Mouse (Mus musculus) heart, adult 9 months (tissue): Measurements from ENCODE around the gene Kctd7.

Experiments used
- DNase-seq, 2 experiments: peaks; one replicate each; pipeline ENCODE4 v3.0.0; 2022; ENCODE audit warnings: low spot score in 2 of 2

Kctd7 gene

GRCm38 (mm10) chr5:130144334-130145312, at the start of gene Kctd7:
Gene Kctd7 (plus strand): TSS chr5:130144861.
- peak; percentile 99 to 100 for DNase-seq

- DNase-seq: no peak
These were observed 47.9 kb upstream of the Kctd7 start for GRCm38 (mm10) chr5:130096754-130097153.

DNA sequence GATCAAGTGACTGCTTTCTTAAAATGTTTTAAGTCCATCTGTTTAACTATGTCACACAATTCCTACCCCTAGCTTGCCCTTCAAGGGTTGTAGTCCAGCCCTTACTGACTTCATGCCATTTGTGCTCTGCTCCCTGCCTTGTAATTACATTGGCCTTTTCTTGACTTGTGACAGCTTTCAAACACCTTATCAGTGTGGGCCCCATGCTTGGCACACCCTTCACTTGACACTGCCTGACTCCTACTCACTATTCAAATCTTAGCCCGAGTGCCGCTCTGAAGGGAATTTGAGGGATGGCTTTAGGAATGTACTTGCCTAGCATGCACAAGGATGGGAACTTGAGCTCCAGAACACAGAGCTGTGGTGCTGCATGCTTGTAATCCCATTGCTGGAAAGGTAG, 46.8 kb upstream of the Kctd7 start:
- DNase-seq: no peak

DNA sequence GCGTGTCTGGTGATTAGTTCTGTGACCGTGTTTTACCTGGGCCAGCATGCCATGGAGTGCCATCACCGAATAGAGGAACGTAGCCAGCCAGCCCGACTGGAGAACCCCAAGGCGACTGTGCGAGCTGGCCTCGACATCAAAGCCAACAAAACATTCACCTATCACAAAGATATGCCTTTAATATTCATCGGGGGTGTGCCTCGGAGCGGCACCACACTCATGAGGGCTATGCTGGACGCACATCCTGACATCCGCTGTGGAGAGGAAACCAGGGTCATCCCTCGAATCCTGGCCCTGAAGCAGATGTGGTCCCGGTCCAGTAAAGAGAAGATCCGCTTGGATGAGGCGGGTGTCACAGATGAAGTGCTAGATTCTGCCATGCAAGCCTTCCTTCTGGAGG, 42.9 kb upstream of the Kctd7 start:
- DNase-seq: no peak

GRCm38 (mm10) chr5:130109348-130109747, 35.3 kb upstream of the Kctd7 start:
- DNase-seq: no peak

DNA sequence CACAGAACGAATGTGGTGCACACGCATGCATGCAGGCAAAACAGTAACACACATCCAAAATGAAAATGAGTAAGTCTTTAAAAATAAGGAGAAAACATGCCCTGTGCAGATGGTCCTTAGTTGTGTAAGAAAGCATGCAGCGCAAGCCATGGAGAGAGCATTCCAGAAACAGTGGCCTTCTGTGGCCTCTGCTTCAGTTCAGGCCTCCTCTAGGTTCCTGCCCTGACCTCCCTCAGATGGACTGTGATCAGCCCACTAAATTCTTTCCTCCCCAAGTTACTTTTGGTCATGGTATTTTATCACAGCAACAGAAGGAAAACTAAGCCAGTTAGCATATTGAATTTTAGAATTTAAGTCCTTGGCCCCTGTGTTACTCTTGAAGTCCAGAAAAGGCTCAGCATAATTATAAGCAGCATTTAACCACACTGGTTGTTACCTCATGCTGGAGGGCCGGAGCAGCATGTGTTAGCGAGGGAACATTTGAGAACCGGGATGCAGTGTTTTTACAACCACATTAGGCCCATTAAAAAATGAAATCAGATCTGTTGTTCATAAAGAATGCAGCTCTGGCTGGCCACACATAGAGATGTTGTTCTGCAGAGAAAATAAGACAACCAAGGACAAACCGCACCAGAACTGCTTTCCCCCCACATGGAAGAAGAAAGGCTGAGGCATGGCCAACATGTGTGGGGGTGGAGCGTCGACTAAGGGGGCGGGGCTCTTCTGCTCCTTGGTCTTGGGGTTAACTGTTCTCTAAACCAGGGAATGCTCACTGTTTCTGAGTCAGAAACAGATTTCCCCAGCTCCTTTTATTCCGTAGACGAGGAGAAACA, 33.8 kb upstream of the Kctd7 start:
- no peak for DNase-seq

- no peak for DNase-seq
These were observed 32.0 kb upstream of the Kctd7 start for GRCm38 (mm10) chr5:130112653-130113052.

- no peak for DNase-seq
These were observed 28.5 kb upstream of the Kctd7 start for GRCm38 (mm10) chr5:130116116-130116515.

- DNase-seq: no peak
These were observed 27.8 kb upstream of the Kctd7 start for GRCm38 (mm10) chr5:130116857-130117256.

DNA sequence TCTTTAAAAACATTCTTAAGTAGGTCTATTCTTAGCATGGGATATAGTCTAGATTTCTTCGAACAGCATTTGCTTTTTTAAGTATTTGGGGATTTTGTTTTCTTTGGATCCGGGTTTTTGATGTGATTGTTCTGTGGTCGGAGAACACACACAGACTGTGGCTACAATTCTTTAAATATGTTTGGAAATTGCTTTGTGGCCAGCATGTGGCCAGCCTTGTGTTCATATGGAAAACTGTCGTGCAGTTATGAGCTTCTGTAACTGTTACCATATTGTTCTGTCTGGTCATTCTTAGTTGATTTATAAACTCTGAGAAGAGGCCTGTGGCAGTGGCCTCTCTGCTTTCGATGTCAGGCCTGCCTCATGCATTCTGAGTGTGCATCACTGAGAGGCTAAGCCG, 26.7 kb upstream of the Kctd7 start:
- DNase-seq: no peak

DNA sequence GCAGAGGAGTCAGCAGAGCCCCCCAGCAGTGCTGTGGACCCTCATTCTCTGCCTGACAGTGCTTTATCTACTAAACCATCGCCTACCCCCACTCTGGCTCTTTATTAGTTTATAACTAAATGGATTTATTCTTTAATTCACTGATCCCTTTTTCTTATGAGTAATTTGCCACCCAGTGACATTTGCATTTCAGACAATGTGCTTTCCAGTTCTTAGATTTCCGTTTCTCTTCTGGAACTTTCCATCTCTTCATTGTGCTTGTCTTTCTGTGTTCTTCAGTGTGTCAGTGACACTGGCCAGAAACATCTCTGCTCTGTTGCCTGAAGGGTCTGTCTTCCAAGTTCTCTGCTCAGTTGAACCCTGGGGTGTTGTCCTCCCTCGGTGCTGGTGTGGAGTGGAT, 25.4 kb upstream of the Kctd7 start:
- no peak for DNase-seq

DNA sequence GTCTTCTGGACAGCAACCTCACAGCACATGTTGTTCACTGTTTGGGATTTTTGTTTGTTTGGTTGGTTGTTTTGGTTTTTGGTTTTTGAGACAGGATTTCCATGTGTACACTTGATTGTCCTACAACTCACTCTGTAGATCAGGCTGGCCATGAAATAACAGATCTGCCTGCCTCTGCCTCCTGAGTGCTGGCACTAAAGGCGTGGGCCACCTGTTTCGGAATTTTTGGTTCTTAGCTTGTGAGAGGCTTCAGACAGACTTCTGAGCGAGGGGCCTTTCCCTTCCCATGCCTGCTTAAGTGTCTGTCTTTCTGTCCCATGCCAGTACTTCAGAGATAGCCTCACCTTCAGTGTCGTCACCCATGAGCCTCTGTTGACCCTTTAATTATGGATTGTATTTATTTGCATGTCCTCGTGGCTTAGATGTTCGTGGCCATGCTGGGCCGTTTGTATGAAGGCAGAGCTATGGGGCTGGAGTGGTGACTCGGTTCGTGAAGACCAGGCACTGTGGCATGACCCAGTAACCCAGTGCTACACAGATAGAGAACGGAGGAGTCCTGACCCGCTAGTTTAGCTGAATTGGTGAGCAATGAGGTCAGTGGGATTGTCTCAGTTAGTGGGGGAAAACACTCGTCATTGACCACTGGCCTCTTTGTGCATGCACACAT, 24.5 kb upstream of the Kctd7 start:
- no peak for DNase-seq

GRCm38 (mm10) chr5:130120904-130121303, 23.8 kb upstream of the Kctd7 start:
- peak; percentile 61 to 71 for DNase-seq

- DNase-seq: no peak
These were observed 22.3 kb upstream of the Kctd7 start for GRCm38 (mm10) chr5:130122355-130122754.

GRCm38 (mm10) chr5:130124271-130124670, 20.4 kb upstream of the Kctd7 start:
- no peak for DNase-seq

- DNase-seq: no peak
These were observed 15.8 kb upstream of the Kctd7 start for GRCm38 (mm10) chr5:130128686-130129523.

DNA sequence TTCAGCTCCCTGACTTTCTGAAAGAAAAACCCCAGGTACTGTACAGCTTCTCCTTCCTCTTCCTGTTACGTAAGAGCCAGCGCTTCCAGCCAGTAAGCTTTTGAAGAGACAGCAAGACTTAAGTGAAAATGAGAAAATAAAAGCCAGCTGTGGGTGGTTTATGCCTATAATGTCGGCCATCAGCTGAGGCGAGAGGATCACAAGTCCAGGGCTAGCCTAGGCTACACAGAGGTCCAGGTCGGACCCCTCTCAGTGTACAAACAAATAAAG, 15.2 kb upstream of the Kctd7 start:
- DNase-seq: no peak

DNA sequence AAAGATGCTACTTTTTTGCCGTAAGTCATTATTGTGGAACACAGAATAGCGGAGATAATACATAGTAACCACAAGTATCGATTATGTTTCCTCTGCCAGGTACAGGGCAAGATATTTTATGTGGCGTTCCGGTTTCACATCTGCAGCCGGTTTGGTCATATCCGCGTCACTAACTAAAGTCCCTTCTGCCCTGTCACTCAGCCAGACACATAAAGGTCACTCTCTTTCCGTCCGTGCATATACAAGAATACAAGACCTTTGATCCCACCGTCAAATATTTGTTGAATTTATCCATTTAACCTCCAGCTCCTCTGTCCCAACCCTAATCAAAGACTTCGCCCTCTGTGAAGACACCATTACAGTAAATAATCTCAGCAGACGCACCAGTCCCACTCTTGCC, 8.1 kb upstream of the Kctd7 start:
- DNase-seq: no peak

GRCm38 (mm10) chr5:130139393-130139792, 5.3 kb upstream of the Kctd7 start:
- DNase-seq: peak; percentile 46 to 77

DNA sequence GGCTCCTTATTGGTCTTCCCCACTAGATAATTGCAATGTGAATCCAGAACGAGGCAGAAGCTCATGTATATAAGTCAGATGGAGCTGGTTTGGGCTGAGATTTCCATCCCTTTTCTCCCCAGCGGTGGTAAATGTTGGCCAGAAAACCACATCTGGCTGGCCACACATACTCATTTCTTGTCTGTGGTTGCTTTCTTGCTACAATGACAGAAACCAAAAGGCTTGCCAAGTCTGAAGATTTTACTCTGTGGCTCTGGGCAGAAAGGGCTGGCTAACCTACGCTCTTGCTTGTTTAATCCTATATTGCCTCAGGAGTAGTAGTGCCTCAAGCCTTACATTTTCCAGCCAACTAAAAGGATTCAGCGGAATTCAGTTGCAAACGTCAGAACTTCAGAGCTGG, 3.5 kb upstream of the Kctd7 start:
- no peak for DNase-seq

DNA sequence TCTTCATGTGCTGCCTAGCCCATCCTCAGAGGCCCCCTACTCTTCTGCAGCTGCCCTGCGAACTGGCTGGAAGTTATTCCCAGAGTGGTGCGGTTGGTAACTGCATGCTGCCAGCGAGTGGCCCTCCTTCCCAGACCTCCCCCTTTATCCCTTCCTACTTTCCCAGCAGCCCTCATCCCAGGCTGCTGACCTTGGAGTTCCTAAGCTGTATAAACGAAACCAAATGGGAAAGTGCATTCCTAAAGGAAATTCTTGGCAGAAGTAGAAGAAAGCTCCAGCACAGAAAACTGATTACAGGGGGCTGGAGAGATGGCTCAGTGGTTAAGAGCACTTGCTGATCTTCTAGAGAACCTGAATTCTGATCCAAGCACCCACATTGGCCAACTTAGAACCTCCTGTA, 2.6 kb upstream of the Kctd7 start:
- peak; percentile 11 to 47 for DNase-seq
